Mouse (Mus musculus) forebrain, embryonic 13.5 days (tissue): ENCODE data around the gene Pla2g2f. TPM values are rescaled to one million over a fixed set of nuclear protein-coding genes. Genes with fewer than 3 reads are reported as not detected.

ENCODE experiments used
- ATAC-seq: fragments of 200-750 bp; cut with Nextera tagmentation; 2 replicates; pipeline ENCODE4 v1.8.0; 2017
- H3K27ac ChIP-seq: fragments of 300-500 bp; sonication (generic); 2 replicates; pipeline ENCODE4 v1.5.1; 2015; ENCODE audit warnings: inconsistent platforms, mild to moderate bottlenecking, moderate library complexity
- H3K27me3 ChIP-seq: fragments of 300-500 bp; sonication (generic); 2 replicates; pipeline ENCODE4 v1.6.1; 2015; ENCODE audit warnings: mild to moderate bottlenecking, inconsistent platforms
- H3K36me3 ChIP-seq: fragments of 300-500 bp; sonication (generic); 2 replicates; pipeline ENCODE4 v1.6.1; 2015; ENCODE audit warnings: mild to moderate bottlenecking, inconsistent platforms; ENCODE audit not compliant: poor library complexity, severe bottlenecking
- H3K4me1 ChIP-seq: fragments of 300-500 bp; sonication (generic); 2 replicates; pipeline ENCODE4 v1.6.1; 2015; ENCODE audit warnings: inconsistent platforms
- H3K4me2 ChIP-seq: fragments of 300-500 bp; sonication (generic); 2 replicates; pipeline ENCODE4 v1.6.1; 2015; ENCODE audit warnings: inconsistent platforms, mild to moderate bottlenecking, moderate library complexity
- H3K4me3 ChIP-seq: fragments of 300-500 bp; sonication (generic); 2 replicates; pipeline ENCODE4 v1.5.1; 2015; ENCODE audit warnings: mild to moderate bottlenecking, inconsistent platforms
- H3K9ac ChIP-seq: fragments of 300-500 bp; sonication (generic); 2 replicates; pipeline ENCODE4 v1.6.1; 2015; ENCODE audit warnings: mild to moderate bottlenecking, inconsistent platforms
- H3K9me3 ChIP-seq: fragments of 300-500 bp; sonication (generic); replicated peaks from 2 replicates; pipeline ENCODE4 v1.6.1; 2016; ENCODE audit warnings: inconsistent platforms
- WGBS: fragments of 180-500 bp; shearing (Covaris S2); methylation state at CpG from one replicate; pipeline ENCODE4 v1.1.7; 2015; 5-methylcytosine and 5-hydroxymethylcytosine counted together
- polyA plus RNA-seq: library from polyadenylated mRNA; unstranded; fragments of >200 nt; fragmentation: Nextera tagmentation; extraction: Ambion mirVana; gene quantifications from 2 replicates; pipeline ENCODE4 v1.2.1, GENCODE M21; 2015

Gene Pla2g2f
- polyA plus RNA-seq, 1 experiment from 2014 or later = not detected

DNA sequence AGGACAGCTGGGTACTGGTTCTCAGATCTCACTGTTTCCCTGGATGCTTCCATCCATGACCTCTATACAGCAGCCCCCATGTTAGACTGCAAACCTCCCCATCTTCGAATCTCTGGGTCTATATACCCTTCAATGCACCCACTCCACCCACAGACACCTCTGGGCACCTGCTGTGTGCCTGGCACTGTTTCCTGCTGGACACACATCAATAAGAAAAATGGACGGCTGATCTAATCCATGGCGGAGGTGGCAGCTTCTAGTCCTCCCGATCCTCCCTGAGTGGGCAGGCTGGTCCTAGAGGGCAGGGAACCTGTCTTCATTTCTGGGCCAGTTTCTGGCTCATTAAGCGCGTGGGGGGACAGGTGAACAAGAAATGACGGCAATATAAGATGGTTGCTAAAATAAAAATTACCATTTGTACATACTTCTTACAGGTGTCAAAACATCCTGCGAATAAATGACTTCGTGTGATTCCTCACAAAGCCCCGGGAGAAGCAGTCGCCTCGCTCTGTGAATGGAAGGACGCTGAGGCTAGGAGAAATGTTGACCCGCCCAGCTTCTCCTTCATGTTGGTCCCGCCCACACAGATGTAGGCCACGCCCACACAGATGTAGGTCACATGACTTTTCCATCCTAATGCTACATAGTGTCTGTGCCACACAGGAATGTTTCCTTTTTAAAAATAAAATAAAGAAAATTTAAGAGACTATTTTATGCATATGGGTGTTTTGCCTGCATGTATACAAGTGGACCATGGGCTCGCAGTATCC, 46.2 kb downstream of the Pla2g2f start:
- ATAC-seq = no peak
- H3K27ac ChIP-seq = peak overlapping the region; percentile 74
- H3K9ac ChIP-seq = no peak overlapping the region

DNA sequence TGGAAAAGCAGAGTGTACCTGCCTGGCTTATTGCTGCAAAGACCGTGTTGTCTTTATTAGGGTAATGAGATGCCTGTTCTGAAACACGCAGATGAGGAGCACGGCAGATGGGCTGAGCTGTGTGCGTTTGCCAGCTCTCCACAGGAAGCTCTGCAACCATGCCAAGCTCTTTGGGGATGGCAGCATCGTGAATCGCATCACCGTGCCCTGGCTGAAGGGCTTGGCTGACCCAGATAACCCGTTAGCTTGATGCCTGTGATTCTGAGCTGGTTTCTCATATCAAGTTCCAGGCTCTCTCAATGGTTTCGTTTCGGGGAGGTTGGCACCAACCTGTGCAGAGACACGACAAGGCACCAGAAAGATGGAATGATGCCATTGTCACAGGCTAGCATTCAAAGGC, 46.8 kb downstream of the Pla2g2f start:
- Histone ChIP-seq H3K4me2 (no peak overlapping the region; the same call in 1 of the 2 replicates), H3K4me1 (peaks cover 20% of the 10 kb centered on the region), H3K4me3 (no peak overlapping the region), H3K27ac (peak overlapping the region; percentile 74), H3K9me3 (no peaks in the 10 kb centered on the region), H3K9ac (no peak overlapping the region), H3K36me3 (no peaks in the 10 kb centered on the region), H3K27me3 (no peaks in the 10 kb centered on the region)
- WGBS = 66% methylated on average over 11 of the region's 11 CpGs
- ATAC-seq = 0 out of 2 replicates have a peak, but pooled peaks have one; percentile 55

More for the DNA sequence above, 46.2 kb downstream of the Pla2g2f start:
- WGBS = 66% methylated on average over 17 of the region's 17 CpGs
- H3K27me3 ChIP-seq = no peaks in the 10 kb centered on the region
- H3K4me2 ChIP-seq = no peak overlapping the region
- H3K4me1 ChIP-seq = peaks cover 20% of the 10 kb centered on the region
- no peaks in the 10 kb centered on the region for H3K36me3 ChIP-seq
- H3K9me3 ChIP-seq = no peaks in the 10 kb centered on the region
- no peak overlapping the region for H3K4me3 ChIP-seq

DNA sequence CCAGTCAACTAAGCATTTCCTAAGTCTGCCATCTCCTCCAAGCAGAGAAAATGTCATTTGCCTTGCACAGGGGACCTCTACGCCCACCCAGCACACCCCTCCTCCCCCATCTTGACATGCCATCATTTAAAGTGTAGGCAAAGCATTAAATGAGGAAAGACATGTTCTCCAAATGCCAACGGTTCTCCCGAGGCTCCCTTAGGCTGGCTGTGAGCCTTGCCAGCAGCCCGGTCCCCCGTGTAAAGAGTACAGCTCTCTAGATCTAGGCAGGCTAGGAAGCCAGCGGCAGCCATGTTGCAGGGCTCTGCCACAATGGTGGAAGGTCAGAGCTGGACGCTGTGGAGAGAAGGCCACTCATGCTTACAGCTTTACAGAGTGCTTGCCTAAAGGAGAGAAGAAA, 47.5 kb downstream of the Pla2g2f start:
- Histone ChIP-seq H3K36me3 (no peaks in the 10 kb centered on the region), H3K9me3 (no peaks in the 10 kb centered on the region), H3K9ac (no peak overlapping the region), H3K4me1 (peaks cover 20% of the 10 kb centered on the region), H3K27ac (peak overlapping the region; percentile 74), H3K4me2 (no peak overlapping the region), H3K27me3 (no peaks in the 10 kb centered on the region), H3K4me3 (no peak overlapping the region)
- ATAC-seq = peak; percentile 21; the same call in 1 of the 2 replicates
- 77% methylated on average over 7 of the region's 7 CpGs for WGBS

DNA sequence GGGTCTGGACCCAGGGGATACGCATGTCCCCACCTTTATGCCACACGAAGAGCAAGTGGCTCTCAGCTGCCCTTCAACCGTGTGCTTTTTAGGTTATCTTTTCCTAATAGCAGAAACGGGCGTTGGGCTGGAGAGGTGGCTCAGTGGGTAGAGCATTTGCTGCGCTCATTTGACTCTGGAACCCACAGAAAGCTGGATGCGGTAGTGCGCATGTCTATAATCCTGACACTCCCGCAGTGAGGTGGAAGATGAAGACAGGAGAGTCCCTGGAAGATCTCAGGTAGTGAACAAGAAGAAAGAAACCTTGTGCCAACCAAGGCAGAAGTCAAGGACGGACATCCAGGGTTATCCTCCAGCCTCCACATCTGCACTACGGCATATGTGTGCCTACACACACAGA, 48.2 kb downstream of the Pla2g2f start:
- ATAC-seq = no peak
- no peak overlapping the region for H3K4me3 ChIP-seq
- no peak overlapping the region for H3K9ac ChIP-seq
- no peaks in the 10 kb centered on the region for H3K36me3 ChIP-seq
- H3K4me2 ChIP-seq = no peak overlapping the region
- H3K9me3 ChIP-seq = no peaks in the 10 kb centered on the region
- WGBS = 88% methylated on average over 11 of the region's 11 CpGs
- no peaks in the 10 kb centered on the region for H3K27me3 ChIP-seq
- peaks cover 20% of the 10 kb centered on the region for H3K4me1 ChIP-seq
- no peak overlapping the region for H3K27ac ChIP-seq

DNA sequence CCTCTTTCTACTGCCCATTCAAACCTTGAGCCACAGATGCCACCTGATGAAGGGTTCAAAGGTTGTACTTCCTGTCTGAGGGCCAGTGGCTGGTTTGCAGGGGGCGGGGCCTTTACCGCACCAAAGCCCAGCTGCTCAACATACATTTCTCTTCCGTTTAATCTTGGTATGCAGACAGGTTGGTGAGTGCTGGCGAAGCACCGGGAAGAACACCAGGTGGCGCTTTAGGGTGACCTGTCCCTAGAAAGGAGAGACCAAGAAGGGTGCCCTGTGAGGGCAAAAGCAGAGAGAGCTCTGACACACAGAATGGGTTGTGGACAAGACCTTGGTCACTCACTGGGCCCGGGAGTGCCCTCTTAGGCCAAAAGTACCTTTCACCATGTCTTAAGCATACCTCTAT, 48.8 kb downstream of the Pla2g2f start:
- Histone ChIP-seq H3K27me3 (no peaks in the 10 kb centered on the region), H3K4me1 (peaks cover 23% of the 10 kb centered on the region), H3K9ac (no peak overlapping the region), H3K9me3 (no peaks in the 10 kb centered on the region), H3K4me3 (no peak overlapping the region), H3K4me2 (no peak overlapping the region), H3K27ac (no peak overlapping the region), H3K36me3 (no peaks in the 10 kb centered on the region)
- 6% methylated on average over 7 of the region's 7 CpGs for WGBS
- ATAC-seq = no peak

DNA sequence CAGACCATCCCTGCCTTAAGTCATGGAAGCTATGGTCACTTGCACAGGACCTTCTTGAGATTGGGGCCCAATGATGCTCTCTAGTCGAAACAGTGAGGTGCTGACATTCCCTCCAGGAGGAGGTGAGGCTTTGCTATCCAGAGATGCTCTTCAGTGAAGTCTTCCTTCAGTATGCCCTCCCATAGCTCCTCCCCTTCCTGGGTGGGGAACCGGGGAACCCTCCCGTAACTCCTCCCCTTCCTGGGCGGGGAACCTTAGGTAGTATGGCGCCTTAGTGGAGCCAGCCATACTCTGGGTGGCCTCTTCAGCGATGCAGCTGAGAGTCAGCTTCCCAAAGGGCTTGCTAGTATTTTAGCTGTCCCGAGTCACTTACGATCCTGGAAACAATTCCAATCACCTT, 50.8 kb downstream of the Pla2g2f start:
- 93% methylated on average over 8 of the region's 8 CpGs for WGBS
- Histone ChIP-seq H3K27me3 (no peaks in the 10 kb centered on the region; the same call in 1 of the 2 replicates), H3K4me2 (no peak overlapping the region), H3K27ac (no peak overlapping the region), H3K9ac (no peak overlapping the region), H3K36me3 (no peaks in the 10 kb centered on the region), H3K4me3 (no peak overlapping the region), H3K9me3 (no peaks in the 10 kb centered on the region), H3K4me1 (peaks cover 24% of the 10 kb centered on the region)
- ATAC-seq = no peak

DNA sequence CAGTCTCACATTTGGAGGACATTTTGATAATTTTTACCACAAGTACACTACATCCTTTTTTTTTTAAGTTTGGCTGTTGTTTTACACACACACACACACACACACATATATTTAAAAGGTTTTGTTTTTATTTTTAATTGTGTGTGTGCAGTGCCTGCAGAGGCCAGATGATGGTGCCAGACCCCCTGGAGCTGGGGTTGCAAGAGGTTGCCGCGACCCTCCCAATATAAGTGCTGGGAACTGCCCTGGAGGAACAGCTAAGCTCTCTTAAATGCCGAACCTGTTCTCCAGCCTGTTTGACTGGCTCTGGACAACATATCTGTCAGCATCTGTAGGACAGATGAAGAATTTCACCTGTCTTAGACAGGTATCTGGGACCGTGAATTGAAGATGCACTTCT, 53.3 kb downstream of the Pla2g2f start:
- 0 out of 2 replicates have a peak, but pooled peaks cover 8% of the 10 kb centered on the region for H3K4me1 ChIP-seq
- 86% methylated on average over 4 of the region's 4 CpGs for WGBS
- no peaks in the 10 kb centered on the region for H3K9me3 ChIP-seq
- no peak overlapping the region for H3K9ac ChIP-seq
- no peak for ATAC-seq
- peaks cover 6% of the 10 kb centered on the region for H3K27me3 ChIP-seq
- no peak overlapping the region for H3K27ac ChIP-seq
- H3K4me2 ChIP-seq = no peak overlapping the region
- H3K4me3 ChIP-seq = no peak overlapping the region
- H3K36me3 ChIP-seq = no peaks in the 10 kb centered on the region

DNA sequence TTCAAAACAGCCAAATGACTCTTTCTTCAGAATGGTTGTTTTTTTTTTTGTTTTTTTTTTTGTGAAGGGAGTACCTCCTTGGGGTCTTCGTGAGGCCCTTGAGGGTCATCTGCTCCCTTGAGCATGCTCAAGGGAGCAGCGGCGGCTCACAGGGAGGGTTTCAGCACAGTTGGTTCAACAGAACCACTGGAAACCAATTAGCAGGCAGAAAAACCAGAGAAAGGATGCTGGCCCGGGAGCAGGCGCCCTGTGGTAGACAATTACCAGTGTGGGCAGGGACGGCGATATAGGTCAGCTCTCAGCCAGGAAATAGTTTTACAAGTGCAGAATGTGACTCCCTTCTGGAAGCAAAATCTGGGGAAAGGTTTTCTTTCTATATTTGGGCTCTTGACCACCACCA, 53.8 kb downstream of the Pla2g2f start:
- Histone ChIP-seq H3K4me3 (no peak overlapping the region), H3K27ac (no peak overlapping the region), H3K4me1 (0 out of 2 replicates have a peak, but pooled peaks cover 8% of the 10 kb centered on the region), H3K9ac (no peak overlapping the region), H3K36me3 (no peaks in the 10 kb centered on the region), H3K27me3 (peaks cover 6% of the 10 kb centered on the region), H3K9me3 (no peaks in the 10 kb centered on the region), H3K4me2 (no peak overlapping the region)
- ATAC-seq = no peak
- WGBS = 20% methylated on average over 7 of the region's 7 CpGs

DNA sequence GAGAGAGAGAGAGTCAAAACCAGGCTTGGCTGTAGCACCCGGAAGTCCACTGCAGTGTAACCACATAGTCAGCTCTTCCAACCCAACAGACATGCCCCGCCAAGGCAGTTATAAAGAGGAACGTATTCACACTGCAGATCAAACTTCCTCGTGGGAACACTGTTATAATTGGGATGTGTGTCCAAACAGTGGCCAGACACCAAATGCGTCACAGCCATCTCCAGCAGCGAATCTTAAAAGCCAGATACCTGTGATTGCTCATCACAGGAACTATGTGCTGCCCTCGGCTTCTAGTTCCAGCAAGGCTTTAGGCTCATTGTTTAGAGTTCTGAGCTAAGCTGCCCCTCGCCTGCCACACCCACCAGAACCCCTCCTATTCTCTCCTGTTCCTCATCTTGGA, 54.9 kb downstream of the Pla2g2f start:
- 0 out of 2 replicates have a peak, but pooled peaks cover 5% of the 10 kb centered on the region for H3K4me1 ChIP-seq
- H3K4me2 ChIP-seq = no peak overlapping the region
- no peaks in the 10 kb centered on the region for H3K9me3 ChIP-seq
- H3K27me3 ChIP-seq = peaks cover 6% of the 10 kb centered on the region
- no peak overlapping the region for H3K9ac ChIP-seq
- no peak overlapping the region for H3K4me3 ChIP-seq
- H3K36me3 ChIP-seq = no peaks in the 10 kb centered on the region
- ATAC-seq = no peak
- WGBS = 83% methylated on average over 8 of the region's 8 CpGs
- no peak overlapping the region for H3K27ac ChIP-seq

DNA sequence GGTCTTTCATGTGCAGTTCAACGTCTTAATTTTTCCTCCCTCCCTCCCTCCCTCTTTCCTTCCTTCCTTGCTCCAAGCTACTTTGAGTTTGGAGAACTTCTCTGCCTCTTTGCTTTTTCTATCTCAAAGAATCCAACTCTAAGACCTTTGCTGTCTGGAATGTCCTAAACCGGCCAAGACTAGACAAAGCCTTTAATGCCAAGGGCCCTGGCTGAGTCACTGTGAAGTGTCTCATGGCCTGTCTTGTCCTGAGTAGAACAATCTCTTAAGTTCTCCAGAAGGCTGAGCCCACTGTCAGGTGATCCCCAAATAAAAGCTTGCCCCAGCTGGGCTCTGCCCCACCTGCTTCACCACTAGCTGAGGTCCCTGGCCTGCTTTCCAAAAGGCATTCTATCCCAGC, 55.4 kb downstream of the Pla2g2f start:
- Histone ChIP-seq H3K9me3 (no peaks in the 10 kb centered on the region), H3K36me3 (no peaks in the 10 kb centered on the region), H3K9ac (no peak overlapping the region), H3K27ac (no peak overlapping the region), H3K4me2 (no peak overlapping the region), H3K4me1 (peaks cover 8% of the 10 kb centered on the region), H3K4me3 (no peak overlapping the region), H3K27me3 (peaks cover 6% of the 10 kb centered on the region)
- WGBS = 83% methylated on average over 2 of the region's 2 CpGs
- ATAC-seq = no peak

DNA sequence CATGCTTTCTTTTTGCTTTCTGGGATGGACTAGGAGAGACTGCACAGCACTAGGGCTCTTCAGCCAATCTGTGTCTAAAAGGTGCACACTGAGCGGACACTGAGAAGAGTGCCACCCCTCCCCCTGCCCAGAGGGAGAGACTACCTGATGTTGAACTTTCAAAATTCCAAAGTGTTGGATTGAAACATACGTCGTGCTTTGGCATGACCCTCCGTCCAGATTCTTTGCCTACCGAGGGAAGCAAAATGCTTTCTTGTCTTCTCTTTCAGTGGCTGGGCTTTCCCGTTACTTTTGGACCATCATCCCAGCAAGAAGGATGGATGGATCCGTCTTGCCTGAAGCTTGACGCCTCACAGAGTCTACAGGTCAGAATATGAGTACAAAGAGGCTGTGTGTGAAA, 56.3 kb downstream of the Pla2g2f start:
- H3K27me3 ChIP-seq = peaks cover 6% of the 10 kb centered on the region
- H3K4me1 ChIP-seq = peaks cover 17% of the 10 kb centered on the region
- WGBS = 75% methylated on average over 8 of the region's 8 CpGs
- no peak for ATAC-seq
- H3K36me3 ChIP-seq = no peaks in the 10 kb centered on the region
- H3K4me3 ChIP-seq = no peak overlapping the region
- H3K9ac ChIP-seq = no peak overlapping the region
- H3K9me3 ChIP-seq = no peaks in the 10 kb centered on the region
- no peak overlapping the region for H3K4me2 ChIP-seq
- H3K27ac ChIP-seq = no peak overlapping the region
